Mouse (Mus musculus): ENCODE measurements around the gene Prr15.

Gene Prr15

DNA sequence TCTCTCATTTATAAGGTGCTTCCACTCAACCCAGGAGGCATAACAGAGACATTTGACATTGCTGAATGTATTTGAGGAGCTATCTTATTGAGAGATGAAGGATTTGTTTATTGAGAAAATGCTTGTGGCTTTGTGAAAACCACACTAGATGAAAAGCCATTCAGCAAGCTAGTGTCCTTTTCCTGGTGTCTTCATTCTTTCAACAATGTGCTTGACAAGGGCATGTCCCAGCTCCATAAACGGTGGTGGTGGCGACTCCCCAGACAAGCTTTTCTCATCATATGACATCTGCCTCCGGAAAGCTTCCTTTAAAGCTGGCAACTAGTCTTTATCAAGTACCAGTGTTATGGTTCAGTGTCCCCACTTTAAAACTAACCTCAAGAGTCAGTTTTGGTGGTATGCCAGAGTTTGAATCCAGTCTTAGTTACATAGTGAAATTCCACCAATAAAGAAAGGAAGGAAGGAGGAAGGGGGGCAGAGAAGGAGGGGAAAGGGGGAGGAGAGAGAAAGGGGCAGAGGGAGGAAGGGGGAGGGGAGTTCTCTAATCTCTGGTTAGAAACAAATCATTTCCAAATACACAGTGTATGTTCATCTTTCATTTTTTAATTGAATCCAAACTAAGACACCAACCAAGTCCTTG is at the start of gene Prr15:
Gene Prr15 (plus strand): TSS at position 590 of the 640 bp plus-strand sequence.
- no peak for DNase-seq

DNA sequence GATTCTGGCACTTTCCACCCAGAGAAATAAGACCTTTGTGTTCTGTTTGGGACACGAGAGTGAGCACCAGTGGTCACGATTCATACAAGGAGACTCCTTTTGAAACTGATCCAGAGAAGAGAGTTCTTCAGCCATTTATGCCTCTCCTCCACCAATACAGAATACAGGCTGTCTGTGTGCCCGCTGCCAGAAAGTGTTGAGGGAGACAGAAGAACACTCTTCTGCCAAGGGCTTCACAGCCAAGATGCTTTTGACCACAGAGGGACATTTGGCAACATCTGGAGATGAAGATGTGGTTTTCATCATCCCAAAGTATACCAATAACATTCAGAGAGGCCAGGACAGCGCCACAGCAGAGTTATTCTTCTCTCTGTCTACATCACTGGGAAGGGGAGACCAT is 48.4 kb upstream of the Prr15 start:
- DNase-seq = no peak

DNA sequence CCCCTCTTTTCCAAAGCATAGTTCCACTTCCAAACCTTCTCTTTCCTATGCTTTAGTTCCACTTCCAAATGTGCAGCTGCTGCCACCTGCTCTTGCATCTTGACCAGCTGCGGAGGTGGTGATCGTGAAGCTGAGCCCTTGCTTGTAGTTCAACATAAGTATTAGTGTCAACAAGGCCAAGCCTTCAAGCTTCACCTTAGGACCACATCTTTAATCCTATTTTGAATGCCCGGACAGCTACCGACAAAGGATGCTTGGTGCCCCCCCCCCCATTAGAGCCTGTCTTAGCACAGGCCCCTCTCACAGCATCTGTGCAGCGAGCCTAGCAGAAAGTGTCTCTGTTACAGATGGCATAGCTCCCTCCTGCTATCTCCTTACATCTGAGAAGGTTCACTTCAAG is 47.8 kb upstream of the Prr15 start:
- DNase-seq = no peak

DNA sequence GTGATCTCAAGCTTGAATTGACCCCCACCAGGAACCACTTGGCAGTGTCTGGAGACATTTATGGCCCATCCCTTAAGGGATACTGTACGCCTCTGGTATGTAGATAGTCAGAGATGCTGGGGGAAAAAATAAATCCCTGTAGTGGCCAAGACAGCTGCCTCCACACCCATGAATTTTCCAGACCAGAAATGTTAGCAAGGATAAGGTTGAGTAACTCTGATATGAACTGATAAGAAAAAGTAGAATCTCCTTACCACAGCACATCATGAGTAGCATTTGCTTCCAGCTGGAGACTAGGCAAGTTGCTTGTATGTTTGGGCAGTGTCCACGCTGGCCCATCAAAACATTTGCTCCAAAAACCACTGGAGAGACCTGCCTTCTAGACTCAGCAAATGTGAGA is 47.0 kb upstream of the Prr15 start:
- no peak for DNase-seq

DNA sequence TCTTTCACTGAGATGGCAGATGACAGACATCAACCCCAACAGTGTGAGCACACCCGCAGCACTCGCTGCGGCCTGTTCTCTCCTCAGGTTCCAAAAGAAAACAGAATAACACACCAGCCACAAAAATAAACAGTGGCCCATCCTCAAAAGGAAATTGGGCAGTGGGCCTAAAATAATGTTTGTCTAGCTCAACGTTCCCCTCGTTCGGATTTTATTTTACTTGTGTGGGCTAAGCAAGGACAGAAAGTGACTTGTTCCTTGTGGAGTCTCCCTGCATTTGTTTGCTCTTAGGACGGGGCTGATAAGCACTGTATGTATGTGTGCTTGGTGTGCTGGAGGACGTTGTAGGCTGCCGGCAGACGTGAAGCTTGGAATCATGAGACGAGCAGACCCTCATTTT is 46.2 kb upstream of the Prr15 start:
- DNase-seq = no peak

DNA sequence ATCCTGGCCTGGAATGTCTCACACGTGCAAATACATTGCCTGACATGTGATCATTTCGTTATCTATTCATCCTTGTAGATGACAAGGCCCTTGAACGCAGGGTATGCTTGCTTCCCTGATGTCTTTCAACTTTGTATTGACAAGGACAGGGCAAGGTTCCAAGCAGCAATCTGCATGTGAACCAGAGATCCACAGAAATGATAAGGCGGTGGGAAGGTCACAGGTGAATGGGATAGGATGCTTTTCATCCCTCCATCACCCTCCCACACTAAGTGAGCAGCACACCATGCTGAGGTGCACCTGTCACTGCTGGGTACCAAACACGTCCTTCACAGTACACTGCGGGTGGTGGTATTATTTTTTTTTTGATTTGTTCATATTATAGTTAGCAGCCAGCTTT is 45.4 kb upstream of the Prr15 start:
- no peak for DNase-seq

DNA sequence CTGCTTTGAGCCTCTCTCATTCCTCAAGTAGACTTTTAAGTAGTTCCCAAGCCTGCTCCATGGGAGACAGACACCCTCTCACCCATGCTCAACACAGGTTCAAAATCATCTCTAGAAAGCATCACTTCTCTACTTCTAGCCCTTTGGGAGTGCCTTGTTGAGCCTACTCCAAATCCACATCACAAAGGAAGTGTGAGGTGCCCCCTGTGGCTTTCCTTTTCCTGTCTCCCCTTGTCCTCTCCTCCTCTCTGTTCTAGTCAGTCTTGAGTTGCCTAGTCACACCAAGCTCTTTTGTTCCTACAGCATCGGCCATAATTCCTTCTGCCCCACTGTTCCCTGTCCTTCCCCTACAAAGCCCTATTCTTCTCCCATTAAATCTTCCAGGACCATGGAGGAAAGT is 42.3 kb upstream of the Prr15 start:
- DNase-seq = no peak

DNA sequence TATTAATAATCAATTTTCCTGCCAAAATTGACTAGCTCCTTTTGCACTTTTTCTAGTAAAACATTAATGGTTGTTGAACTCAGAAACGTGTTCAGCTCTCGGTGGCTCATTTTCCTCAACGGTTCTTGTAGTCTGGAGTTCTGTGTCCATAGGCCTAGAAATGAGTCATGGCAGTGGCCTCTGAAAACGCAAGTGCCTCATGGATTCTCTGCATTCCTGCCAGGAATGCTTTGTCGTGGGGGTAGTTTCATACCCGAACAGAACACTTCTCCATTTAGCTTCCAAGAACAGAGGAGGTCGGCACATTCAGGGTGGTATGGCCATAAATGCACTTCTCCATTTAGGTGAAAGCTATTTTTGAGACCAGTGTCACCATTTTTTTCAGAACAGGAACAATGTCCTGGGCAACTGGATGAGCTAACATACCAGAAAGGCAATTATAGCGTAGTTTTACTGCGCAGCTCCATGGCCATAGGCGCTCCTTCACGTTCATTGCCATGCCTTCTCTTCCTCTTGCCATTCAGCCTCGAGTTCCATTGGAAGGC is 41.4 kb upstream of the Prr15 start:
- DNase-seq = no peak

DNA sequence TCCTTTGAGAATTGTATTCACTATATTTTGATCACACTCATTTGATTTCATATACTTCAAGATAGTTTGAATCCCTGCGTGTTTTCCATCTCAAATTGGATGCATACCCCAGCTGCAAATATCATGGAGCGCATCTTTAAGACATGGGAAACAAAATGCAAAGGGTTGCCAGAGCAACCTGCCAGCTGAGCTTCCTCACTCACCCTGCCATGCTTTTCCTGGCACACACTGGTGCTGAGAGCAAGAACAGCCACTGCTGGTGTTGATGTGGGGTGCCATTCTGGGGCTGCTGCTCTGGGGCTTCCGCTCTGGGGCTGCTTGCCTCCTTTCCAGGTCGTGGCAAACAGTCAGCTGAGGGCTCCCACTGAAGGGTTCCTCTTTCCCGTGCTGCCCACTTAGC is 38.8 kb upstream of the Prr15 start:
- DNase-seq = no peak

DNA sequence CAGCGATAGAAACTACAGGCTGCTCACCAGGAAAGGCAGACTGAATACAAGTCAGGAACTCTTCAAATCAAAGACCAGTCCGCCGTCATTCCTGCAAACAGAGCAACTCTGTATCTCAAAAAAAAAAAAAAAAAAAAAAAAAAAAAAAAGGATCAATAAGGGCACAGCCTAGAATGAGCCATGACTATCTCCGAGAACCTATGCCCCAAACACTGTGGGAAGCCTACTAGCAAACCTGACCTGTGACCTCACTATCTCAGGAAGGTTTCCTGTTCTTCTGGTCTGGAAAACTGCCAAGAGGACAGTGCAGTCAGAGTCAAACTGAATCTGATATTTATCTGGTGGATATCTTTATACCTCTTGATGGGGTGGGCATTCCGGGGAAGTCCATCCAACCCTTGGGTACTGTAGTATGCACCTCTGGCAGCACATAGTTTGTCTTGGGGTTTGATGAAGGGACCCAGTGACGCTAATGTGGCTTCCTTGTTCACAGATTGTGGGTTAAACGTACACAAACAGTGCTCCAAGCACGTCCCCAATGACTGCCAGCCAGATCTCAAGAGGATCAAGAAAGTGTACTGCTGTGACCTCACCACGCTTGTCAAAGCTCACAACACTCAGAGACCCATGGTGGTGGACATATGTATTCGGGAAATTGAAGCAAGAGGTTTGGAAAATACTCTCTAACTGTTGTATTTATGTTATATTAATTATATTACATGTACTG is 35.7 kb upstream of the Prr15 start:
- DNase-seq = no peak

DNA sequence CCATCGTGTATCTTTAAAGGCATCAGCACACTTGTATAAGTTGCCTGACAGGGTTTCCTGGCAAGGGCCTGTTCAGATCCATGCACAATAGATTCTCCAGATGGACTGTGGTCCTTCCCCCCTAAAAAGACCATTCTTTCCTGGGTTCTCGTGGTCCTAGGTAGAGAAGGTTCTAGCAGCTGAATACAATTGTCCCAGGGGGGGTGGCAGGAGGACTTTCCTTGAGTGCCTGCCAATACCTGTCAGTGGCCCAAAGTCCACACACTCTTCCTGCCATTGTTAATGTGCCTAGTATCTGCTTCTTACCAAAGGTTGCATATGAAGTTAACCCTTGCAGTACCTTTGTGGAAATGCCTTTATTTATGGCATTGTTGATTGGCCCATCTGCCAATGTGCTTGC is 28.4 kb upstream of the Prr15 start:
- DNase-seq = no peak

DNA sequence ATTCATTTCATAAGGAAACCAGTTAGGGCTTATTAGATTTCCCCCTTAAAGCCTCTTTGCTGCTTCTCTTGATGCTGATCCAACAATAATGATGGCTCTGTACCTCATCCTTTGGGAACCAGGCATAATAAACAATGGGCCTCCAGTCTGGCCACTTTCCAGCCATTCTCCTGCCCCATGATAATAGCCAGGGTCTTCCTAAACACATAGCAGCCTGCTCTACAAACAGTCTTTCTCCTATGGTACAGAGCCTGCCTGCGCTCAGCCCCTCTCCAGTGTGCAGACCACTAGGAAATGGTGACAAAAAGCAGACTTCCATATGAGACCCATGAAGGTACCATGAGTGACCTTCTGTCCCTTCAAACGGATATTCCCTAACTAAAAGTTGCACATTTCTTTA is 26.2 kb upstream of the Prr15 start:
- DNase-seq = no peak

DNA sequence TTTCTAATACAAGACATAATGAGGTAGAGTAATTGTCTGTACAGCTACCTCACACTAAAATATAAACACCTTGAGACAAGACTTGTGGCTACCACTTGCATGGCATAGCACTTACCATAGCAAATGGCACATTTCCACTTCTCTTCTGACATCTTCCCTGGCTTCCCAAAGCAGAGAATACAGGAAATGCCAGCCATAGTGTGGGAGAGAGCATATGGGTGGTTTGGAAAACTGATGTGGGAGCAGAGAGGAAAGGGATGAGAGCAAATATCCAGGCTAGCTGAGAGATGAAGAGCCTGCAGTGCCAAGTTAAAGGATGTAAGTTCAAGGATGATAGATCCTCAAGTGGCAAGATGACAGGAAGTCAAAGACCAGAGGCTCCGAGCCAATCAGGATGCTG is 19.9 kb upstream of the Prr15 start:
- DNase-seq = no peak

DNA sequence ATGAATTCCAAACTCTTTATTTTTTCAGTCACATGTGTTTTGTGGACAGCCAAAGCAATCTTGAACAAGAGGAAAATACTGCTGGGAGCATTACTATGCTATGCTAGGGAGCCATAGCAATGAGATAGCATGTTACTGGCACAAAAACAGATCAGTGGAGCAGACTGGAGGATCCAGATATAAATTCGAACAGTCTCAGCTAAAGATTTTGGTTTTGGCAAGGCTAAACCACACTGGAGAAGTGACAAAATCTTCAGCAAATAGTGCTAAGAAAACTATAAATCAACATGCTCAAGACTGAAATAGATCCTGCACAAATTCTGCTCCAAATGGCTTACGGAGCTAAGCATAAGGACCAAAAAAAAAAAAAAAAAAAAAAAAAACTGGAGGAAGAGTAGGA is 12.6 kb upstream of the Prr15 start:
- no peak for DNase-seq

DNA sequence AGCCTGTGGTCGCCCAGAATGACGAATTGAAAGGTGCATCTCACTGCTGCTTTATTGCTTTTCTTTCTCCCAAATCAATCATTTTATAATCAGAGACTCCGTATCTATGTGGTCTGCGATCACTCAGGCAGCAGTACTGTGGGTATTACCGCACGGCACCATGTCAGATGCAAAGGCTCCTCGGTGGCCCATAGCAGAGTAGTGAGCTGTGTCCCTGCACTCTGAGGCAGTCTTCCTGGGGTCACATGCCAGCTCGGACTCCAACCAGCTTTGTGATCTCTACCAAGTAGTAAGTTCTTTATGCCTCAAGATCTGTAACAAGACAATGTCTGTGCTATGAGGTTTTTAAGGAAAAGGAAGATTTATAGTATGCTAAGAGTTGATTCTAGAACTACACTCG is 7.0 kb upstream of the Prr15 start:
- DNase-seq = no peak

DNA sequence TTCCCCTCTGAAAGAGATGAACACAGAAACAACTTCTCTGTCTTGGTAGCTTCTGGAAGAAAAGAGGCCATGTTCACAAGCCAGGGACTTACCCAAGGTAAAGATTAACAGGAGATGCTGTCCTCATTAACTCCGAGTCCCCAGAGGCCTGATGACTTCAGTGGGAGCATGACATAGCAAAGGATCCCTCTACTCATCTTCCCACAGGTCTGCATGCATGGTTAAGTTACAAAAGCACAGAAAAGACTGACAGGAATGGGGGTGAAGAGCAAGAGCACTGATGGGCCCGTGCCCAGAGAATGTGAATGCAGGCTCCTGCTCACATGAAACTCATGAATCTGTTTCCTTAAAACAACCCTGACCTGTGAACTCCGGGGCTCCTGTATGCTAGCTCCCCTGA is 6.4 kb upstream of the Prr15 start:
- DNase-seq = no peak

DNA sequence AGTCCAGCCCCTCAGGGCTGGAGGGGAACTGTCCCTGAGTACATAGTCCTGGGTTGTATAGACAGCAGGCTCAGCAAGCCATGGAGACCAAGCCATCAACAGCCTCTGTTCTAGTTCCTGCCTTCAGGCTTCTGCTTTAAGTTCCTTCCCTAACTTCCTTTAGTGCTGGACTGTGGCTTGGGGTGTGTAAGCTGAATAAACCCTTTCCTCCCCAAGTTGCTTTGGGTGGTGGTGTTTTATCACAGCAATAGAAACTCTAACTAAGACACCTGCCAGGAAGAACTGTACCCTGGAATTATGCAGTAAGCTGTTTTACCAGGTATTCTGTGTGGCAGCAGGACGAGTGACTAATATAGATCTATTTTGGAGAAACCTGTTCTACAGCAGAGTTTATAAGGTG is 5.4 kb upstream of the Prr15 start:
- DNase-seq = no peak

DNA sequence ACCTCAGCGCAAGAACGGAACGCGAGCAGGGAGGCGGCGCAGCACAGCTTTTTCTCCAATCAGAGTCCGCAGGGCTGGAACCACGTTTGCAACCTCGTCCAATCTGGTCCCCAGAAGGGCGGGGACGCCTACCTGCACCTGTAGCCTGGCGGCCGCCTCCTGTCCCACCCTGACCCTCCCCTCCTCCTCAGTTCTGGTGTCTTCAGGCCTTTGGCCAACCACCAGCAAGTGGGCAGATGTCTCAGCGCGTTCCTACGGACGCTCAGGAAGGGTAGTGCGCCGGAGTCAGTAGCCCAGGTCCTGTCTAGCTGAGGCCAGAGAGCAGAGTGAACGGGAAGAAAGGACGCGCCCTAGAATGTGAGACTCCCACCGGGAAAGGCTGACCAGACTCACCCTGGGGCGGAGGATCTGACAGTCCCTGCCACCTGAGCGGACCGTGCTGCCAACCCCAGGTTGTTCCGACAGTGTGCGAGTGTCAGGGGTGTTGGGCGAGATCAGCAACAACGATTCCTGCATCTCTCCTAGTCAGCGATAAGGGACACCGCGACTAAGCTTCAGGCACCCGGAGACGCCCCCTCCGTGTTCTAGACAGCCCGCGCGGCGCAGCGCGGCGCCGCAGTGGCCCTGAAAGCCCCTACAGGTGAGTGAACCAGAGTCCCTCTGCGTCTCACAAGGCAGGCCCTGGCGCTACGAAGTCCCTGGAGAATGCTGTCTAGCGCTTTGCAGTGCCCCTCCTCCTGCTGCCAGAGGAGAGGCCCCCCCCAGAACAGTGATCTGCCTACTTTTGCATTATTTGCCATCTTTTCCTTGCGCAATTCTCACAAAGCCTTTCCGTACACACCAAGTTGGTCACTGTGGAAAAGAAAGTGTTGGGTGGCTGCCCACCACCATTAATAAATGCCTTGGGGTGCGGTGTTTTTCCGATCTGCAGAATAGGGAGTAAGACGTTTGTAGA is 1.3 kb downstream of the Prr15 start:
- peak; percentile 77 to 79 for DNase-seq

DNA sequence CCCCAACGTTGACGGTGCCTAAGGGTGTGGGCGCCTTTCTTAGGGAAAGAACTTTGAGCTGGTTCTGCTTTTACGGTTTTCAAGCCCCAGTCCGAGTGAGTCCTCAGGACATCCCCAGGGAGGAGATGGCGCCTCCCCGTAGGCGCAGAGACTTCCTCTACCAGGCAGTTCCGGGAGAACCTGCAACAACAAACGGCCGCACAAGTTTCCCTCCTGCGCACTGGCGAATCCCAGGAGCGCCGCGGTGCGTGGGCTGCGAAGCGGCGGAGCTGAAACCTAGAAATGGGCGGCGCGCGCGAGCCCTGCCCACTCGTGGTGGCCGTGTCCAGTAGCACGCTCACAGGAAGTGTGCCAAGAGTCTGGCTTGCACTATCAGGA is 2.0 kb downstream of the Prr15 start:
- peak; percentile 71 to 79 for DNase-seq

DNA sequence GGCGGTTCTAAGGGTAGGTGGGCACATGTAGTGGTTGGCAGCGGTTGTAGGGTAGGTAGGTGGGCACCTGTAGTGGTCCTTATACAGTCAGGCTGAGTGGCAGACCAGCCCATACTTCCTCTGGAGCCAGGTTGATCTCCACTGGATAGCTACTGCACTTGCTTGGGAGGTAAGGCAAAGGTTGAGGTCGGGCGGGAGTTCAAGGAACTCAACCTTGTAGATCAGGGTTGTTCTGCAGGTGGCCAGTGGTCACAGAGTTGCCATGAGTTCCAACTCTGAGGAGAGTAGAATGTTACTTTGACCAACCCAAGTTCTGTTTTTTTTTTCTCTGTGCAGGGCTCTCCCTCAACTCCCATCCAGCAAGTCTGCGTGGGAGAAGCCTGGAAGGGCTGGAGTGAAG is 3.1 kb downstream of the Prr15 start:
- no peak for DNase-seq

DNA sequence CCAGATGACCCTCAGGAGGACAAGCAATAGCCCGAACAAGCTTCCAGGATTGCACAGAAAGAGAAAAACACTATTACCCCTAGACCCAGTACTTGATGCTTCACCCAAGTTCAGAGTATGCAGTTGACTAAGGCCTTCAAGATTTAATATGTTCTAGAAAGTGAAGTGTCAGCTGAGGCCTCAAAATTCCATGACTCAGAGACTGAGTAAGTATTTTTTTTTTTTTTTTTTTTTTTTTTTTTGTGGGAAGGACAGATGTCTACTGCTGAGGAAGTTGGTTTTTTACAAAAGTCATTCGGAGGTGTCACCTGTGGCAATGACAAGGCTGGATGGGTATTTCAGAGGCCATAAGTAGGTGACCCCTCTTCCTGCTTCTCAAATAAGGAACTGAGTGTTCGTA is 4.0 kb downstream of the Prr15 start:
- DNase-seq = no peak

DNA sequence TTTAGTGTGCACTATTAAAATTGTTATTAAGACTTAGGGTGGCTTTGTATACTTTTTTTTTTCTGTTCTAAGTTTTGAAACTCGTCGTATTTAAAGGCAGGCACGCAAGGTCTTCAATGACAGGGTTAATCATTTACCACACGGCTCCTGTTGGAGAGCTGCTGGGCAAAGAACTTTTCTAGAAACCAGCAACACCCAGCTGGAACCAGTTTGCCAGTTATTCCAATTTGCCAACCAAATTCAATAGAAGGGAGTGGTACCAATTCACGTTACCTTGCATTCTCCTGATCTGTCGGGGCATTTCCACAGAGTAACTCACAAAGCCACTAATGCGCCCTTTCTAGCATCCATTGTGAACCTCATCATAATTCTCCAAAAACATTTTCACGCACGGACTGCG is 4.5 kb downstream of the Prr15 start:
- no peak for DNase-seq

DNA sequence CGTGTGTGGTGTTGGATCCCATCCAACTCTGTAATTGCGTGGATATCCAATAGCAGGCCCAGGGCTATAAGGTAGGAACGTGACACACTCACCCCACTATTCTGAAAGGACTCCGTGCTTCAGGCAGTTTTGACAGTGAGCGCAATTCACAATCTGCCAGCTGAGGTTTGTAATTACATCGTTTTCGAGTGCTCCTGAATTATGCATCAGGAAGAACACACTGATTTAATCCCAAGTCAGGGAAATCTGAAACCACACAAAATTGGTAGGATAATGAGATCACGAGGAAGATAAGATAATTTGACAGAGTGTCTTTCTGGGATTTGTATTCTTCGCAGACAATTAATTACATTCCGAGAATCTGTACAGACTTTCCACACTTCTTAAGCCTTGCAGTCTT is 6.1 kb downstream of the Prr15 start:
- DNase-seq = no peak

DNA sequence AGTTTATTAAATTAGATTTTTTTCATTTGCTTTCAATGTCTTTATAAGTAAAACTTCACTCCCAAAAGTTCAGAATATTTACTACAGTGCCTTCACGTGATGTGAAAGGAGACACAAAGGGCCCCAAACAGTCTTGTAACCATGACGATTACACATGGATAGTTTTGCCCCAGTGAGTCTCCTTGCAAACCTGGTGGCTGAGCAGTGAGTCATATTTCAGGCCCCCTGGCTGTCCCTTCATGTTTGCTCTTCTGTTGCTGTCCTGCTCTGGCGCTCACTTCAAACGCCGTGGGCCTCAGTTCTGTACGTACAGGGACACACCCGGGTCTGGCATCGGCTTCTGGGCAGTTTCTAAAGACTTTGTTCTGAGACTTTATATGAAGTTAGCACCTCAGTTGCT is 6.6 kb downstream of the Prr15 start:
- DNase-seq = no peak

All from lung, adult 18-20 months (tissue).